23 mouse cellular contexts compared by ENCODE assay signal in the genomic region with DNA sequence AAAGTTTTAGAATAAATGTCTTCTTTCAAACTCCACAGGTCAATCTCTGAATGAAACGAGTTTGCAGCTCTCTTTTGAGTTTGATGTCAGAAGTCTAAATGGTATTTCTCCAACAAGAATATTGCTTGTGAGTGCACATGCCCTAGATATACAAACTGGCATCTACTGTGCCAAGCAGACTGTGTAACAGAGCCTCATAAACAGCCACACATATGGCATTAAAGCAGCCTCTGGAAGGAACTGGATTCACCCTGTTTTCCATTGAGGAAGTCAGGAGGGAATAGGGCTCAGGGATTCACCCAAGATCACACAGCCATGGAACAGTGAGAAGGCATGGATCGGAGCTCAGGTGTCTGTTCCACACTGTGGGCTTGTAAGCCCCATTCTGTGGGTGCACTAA.
DNase-seq lines count a peak whose midpoint lies in the region; ATAC-seq and TF ChIP-seq lines count a peak whose summit lies in the region.
"Had no signal": no experiment of that assay in that cellular context is flagged by ENCODE, and none has a peak within 500 bp of the region (broad histone marks: within the 10 kb centered on the region; RNA-seq: fewer than 3 reads in every experiment).

No protein-coding gene starts in this region.

- no peak overlapping the region for H3K4me2 ChIP-seq in forebrain, embryonic 15.5 days (replicated peaks)
- H3K4me2 ChIP-seq in forebrain, postnatal 0 days (ENCODE audit: low read depth) = no peak overlapping the region
- H3K4me2 ChIP-seq: embryonic facial prominence, embryonic 12.5 days; embryonic facial prominence, embryonic 15.5 days; heart, embryonic 11.5 days; hindbrain, embryonic 12.5 days; hindbrain, embryonic 15.5 days had no signal

- peaks cover 14% of the 10 kb centered on the region; the same call in 1 of the 2 replicates for H3K4me1 ChIP-seq in forebrain, embryonic 15.5 days
- H3K4me1 ChIP-seq in forebrain, embryonic 10.5 days = no peaks in the 10 kb centered on the region
- no peaks in the 10 kb centered on the region for H3K4me1 ChIP-seq in forebrain, postnatal 0 days (ENCODE audit: insufficient read depth)
- H3K4me1 ChIP-seq: embryonic facial prominence, embryonic 12.5 days; embryonic facial prominence, embryonic 15.5 days; hindbrain, embryonic 12.5 days; hindbrain, embryonic 15.5 days had no signal

- no peak for TF ChIP-seq POLR2A in brain, embryonic 14.5 days (IDR thresholded peaks at IDR 0.05; ENCODE audit: borderline replicate concordance, extremely low read depth, insufficient read depth, insufficient read length, poor library complexity, severe bottlenecking)

- DNase-seq in forebrain, embryonic 10.5 days (ENCODE audit: extremely low spot score, low spot score) = no peak
- DNase-seq in layer of hippocampus, adult 9-10 months (ENCODE audit: low spot score) = peak; percentile 13
- no peak for DNase-seq in layer of hippocampus, postnatal 36 days
- DNase-seq in brain, embryonic 14.5 days (ENCODE audit: low read depth) = peak; percentile 73
- peak; percentile 47 for DNase-seq in forebrain, postnatal 0 days
- DNase-seq in gastrocnemius, adult 18-20 months (ENCODE audit: low spot score) = no peak
- DNase-seq: adrenal gland, adult 2 months; adrenal gland, postnatal 14 days; cerebellum, adult 11 months; cerebellum, adult 2 months; cerebellum, adult 9-11 months; cerebellum, postnatal 25 days; gastrocnemius, adult 2 months; gastrocnemius, postnatal 14 days; heart, adult 11 months had no signal

- no peaks in the 10 kb centered on the region for H3K27me3 ChIP-seq in forebrain, embryonic 15.5 days
- H3K27me3 ChIP-seq in forebrain, embryonic 10.5 days (ENCODE audit: poor library complexity, severe bottlenecking) = no peaks in the 10 kb centered on the region
- no peaks in the 10 kb centered on the region for H3K27me3 ChIP-seq in forebrain, postnatal 0 days (ENCODE audit: insufficient read depth, low read length)
- H3K27me3 ChIP-seq: embryonic facial prominence, embryonic 12.5 days; embryonic facial prominence, embryonic 15.5 days; hindbrain, embryonic 12.5 days; hindbrain, embryonic 15.5 days had no signal

- no peaks in the 10 kb centered on the region for H3K9me3 ChIP-seq in forebrain, embryonic 15.5 days
- H3K9me3 ChIP-seq in forebrain, embryonic 10.5 days = no peaks in the 10 kb centered on the region
- H3K9me3 ChIP-seq in forebrain, postnatal 0 days (ENCODE audit: low read length) = no peaks in the 10 kb centered on the region
- H3K9me3 ChIP-seq: embryonic facial prominence, embryonic 12.5 days; embryonic facial prominence, embryonic 15.5 days; hindbrain, embryonic 12.5 days; hindbrain, embryonic 15.5 days had no signal

- no peak overlapping the region for H3K4me3 ChIP-seq in forebrain, embryonic 15.5 days
- H3K4me3 ChIP-seq in forebrain, embryonic 10.5 days = no peak overlapping the region
- no peak overlapping the region for H3K4me3 ChIP-seq in forebrain, postnatal 0 days (ENCODE audit: low read depth, low read length)
- H3K4me3 ChIP-seq: embryonic facial prominence, embryonic 12.5 days; embryonic facial prominence, embryonic 15.5 days; gastrocnemius, adult 2 months; hindbrain, embryonic 12.5 days; hindbrain, embryonic 15.5 days had no signal

- no peak overlapping the region for H3K9ac ChIP-seq in forebrain, embryonic 15.5 days (replicated peaks)
- H3K9ac ChIP-seq in forebrain, postnatal 0 days = no peak overlapping the region
- H3K9ac ChIP-seq: embryonic facial prominence, embryonic 12.5 days; embryonic facial prominence, embryonic 15.5 days; hindbrain, embryonic 12.5 days; hindbrain, embryonic 15.5 days had no signal

- peak; percentile 60; the same call in 1 of the 2 replicates for ATAC-seq in forebrain, embryonic 15.5 days (replicated peaks)
- peak; percentile 66 for ATAC-seq in forebrain, postnatal 0 days
- ATAC-seq: CD4-positive, CD25-positive, alpha-beta regulatory T cell, adult 4 months; intestine, postnatal 0 days had no signal

- 67% methylated on average over 2 of the region's 2 CpGs for WGBS in forebrain, embryonic 15.5 days
- WGBS in forebrain, embryonic 10.5 days = 81% methylated on average over 2 of the region's 2 CpGs
- 57% methylated on average over 2 of the region's 2 CpGs for WGBS in forebrain, postnatal 0 days

- no peaks in the 10 kb centered on the region for H3K36me3 ChIP-seq in forebrain, embryonic 15.5 days
- H3K36me3 ChIP-seq in forebrain, embryonic 10.5 days (replicated peaks) = no peaks in the 10 kb centered on the region
- no peaks in the 10 kb centered on the region for H3K36me3 ChIP-seq in forebrain, postnatal 0 days (ENCODE audit: insufficient read depth)
- H3K36me3 ChIP-seq: embryonic facial prominence, embryonic 12.5 days; embryonic facial prominence, embryonic 15.5 days; hindbrain, embryonic 12.5 days; hindbrain, embryonic 15.5 days had no signal

- TF ChIP-seq CTCF in brain, embryonic 14.5 days (IDR thresholded peaks at IDR 0.05; ENCODE audit: borderline replicate concordance, extremely low read depth, insufficient read depth, insufficient read length) = no peak
- no peak for TF ChIP-seq CTCF in forebrain, postnatal 0 days (IDR thresholded peaks at IDR 0.05; ENCODE audit: low read depth)

- H3K27ac ChIP-seq in forebrain, embryonic 15.5 days (replicated peaks) = 0 out of 2 replicates have a peak overlapping the region, but pooled peaks have one; percentile 11
- H3K27ac ChIP-seq in forebrain, embryonic 10.5 days = no peak overlapping the region
- no peak overlapping the region for H3K27ac ChIP-seq in forebrain, postnatal 0 days (ENCODE audit: low read depth, low read length)
- H3K27ac ChIP-seq: embryonic facial prominence, embryonic 12.5 days; embryonic facial prominence, embryonic 15.5 days; gastrocnemius, adult 2 months; hindbrain, embryonic 12.5 days; hindbrain, embryonic 15.5 days had no signal

Comparison
In these comparisons a context has a peak if more than half of its experiments do, and no peak if none do; other contexts are left out.
1. DNase-seq: peak in layer of hippocampus, adult 9-10 months (single experiment), brain, embryonic 14.5 days (single experiment) and forebrain, postnatal 0 days (single experiment); none in forebrain, embryonic 10.5 days (single experiment), layer of hippocampus, postnatal 36 days (0 of 2) and gastrocnemius, adult 18-20 months (single experiment).